19 mouse cellular contexts compared by ENCODE assay signal in genomic region chr13:37848438-37848837, GRCm38 (mm10).
"Had no signal": no experiment of that assay in that cellular context is flagged by ENCODE, and none has a peak within 500 bp of the region (broad histone marks: within the 10 kb centered on the region; RNA-seq: fewer than 3 reads in every experiment).

No protein-coding gene starts in this region.

- H3K36me3 ChIP-seq: midbrain, embryonic 10.5 days; midbrain, embryonic 12.5 days; neural tube, embryonic 13.5 days; neural tube, embryonic 15.5 days had no signal

- H3K4me2 ChIP-seq: lung, embryonic 14.5 days; midbrain, embryonic 12.5 days; neural tube, embryonic 13.5 days; neural tube, embryonic 15.5 days had no signal

- DNase-seq: lung, adult 18-20 months; lung, embryonic 14.5 days; lung, postnatal 10 days; lung, postnatal 4 days; midbrain, embryonic 14.5 days; retina, postnatal 1 day; right cerebral cortex, adult 18-20 months; right cerebral cortex, postnatal 25 days; right cerebral cortex, postnatal 4 days; spleen, adult 18-20 months; thymus, adult 18-20 months; thymus, postnatal 14 days; thymus, postnatal 36 days had no signal

- H3K9me3 ChIP-seq: midbrain, embryonic 10.5 days; midbrain, embryonic 12.5 days; neural tube, embryonic 13.5 days; neural tube, embryonic 15.5 days had no signal

- H3K4me3 ChIP-seq: midbrain, embryonic 10.5 days; midbrain, embryonic 12.5 days; myocyte; neural tube, embryonic 13.5 days; neural tube, embryonic 15.5 days had no signal

- H3K9ac ChIP-seq: lung, embryonic 14.5 days; midbrain, embryonic 12.5 days; neural tube, embryonic 13.5 days; neural tube, embryonic 15.5 days had no signal

- H3K4me1 ChIP-seq: midbrain, embryonic 12.5 days had no signal

- H3K27me3 ChIP-seq: midbrain, embryonic 12.5 days; neural tube, embryonic 13.5 days; neural tube, embryonic 15.5 days had no signal

- H3K27ac ChIP-seq: midbrain, embryonic 10.5 days; midbrain, embryonic 12.5 days; neural tube, embryonic 13.5 days; neural tube, embryonic 15.5 days had no signal

- ATAC-seq: midbrain, embryonic 16.5 days had no signal
